Mouse (Mus musculus) megakaryocyte-erythroid progenitor cell, adult 5-6 weeks (primary cell): ENCODE results near the gene Fmr1. TPM values are rescaled to one million over a fixed set of nuclear protein-coding genes. Genes with fewer than 3 reads are reported as not detected.

Source experiments
- ATAC-seq: replicated peaks from 2 replicates; pipeline ENCODE4 v1.8.0; 2016; ENCODE audit warnings: mild to moderate bottlenecking, inconsistent platforms; ENCODE audit not compliant: severe bottlenecking, poor library complexity, low FRiP score, low TSS enrichment
- total RNA-seq, 2 experiments: library from RNA; stranded (forward) in 1 of 2; stranded (reverse) in 1 of 2; fragments of 200-1000, 215-1000 nt in 1 of 2; fragments of >200 nt in 1 of 2; fragmentation: Nextera tagmentation in 1 of 2; gene quantifications; 2 replicates each; pipeline ENCODE4 v1.2.3; 2014 to 2017

Fmr1 gene
- total RNA-seq (2014; fragmentation: Nextera tagmentation): 69.6 and 87.1 TPM in 2 replicates
- total RNA-seq (2017): 95.4 and 134 TPM in 2 replicates

GRCm38 (mm10) chrX:68678333-68678740, at the start of gene Fmr1:
TSS of gene Fmr1 (plus strand) at chrX:68678541.
- ATAC-seq: peak; percentile 96

- no peak for ATAC-seq
These were observed 36.7 kb upstream of the Fmr1 start for GRCm38 (mm10) chrX:68641603-68642002.

GRCm38 (mm10) chrX:68645154-68645919, 33.0 kb upstream of the Fmr1 start:
- no peak for ATAC-seq

GRCm38 (mm10) chrX:68677508-68677907, 833 bp upstream of the Fmr1 start:
- no peak for ATAC-seq

GRCm38 (mm10) chrX:68678815-68679486, 610 bp downstream of the Fmr1 start:
- peak; percentile 28; the same call in 1 of the 2 replicates for ATAC-seq

GRCm38 (mm10) chrX:68684706-68685105, 6.4 kb downstream of the Fmr1 start:
- ATAC-seq: no peak

- ATAC-seq: peak; percentile 87
These were observed 13.6 kb downstream of the Fmr1 start for GRCm38 (mm10) chrX:68691936-68692335.

GRCm38 (mm10) chrX:68736902-68737301, 58.6 kb downstream of the Fmr1 start:
- no peak for ATAC-seq

GRCm38 (mm10) chrX:68740088-68740487, 61.7 kb downstream of the Fmr1 start:
- no peak for ATAC-seq

GRCm38 (mm10) chrX:68761606-68762005, 83.3 kb downstream of the Fmr1 start, which contains the start of gene Fmr1nb:
TSS of gene Fmr1nb (plus strand) at chrX:68761839.
- ATAC-seq: no peak

Other genes with a start within 250 kb of the Fmr1 start
- not detected in 2 replicates for gene Fmr1nb, start 83.3 kb downstream of the Fmr1 start, total RNA-seq (2014; fragmentation: Nextera tagmentation)
- 2.2 TPM in 1 of 2 replicates, not detected in the other for gene Fmr1nb, start 83.3 kb downstream of the Fmr1 start, total RNA-seq (2017)
- gene Gm14698, start 142.6 kb downstream of the Fmr1 start, total RNA-seq (2014; fragmentation: Nextera tagmentation): 6.8 and 7.0 TPM in 2 replicates
- gene Gm14698, start 142.6 kb downstream of the Fmr1 start, total RNA-seq (2017): 3.9 and 5.4 TPM in 2 replicates
- not detected in 2 replicates for gene Gm6812, start 214.5 kb downstream of the Fmr1 start, total RNA-seq (2014; fragmentation: Nextera tagmentation)
- not detected in 2 replicates for gene Gm6812, start 214.5 kb downstream of the Fmr1 start, total RNA-seq (2017)